Mouse (Mus musculus) heart, embryonic 14.5 days (tissue): ENCODE data around the gene Ly6g5c. TPM values are rescaled to one million over a fixed set of nuclear protein-coding genes. Genes with fewer than 3 reads are reported as not detected.

Source experiments
- ATAC-seq: fragments of 200-750 bp; cut with Nextera tagmentation; 2 replicates; pipeline ENCODE4 v1.8.0; 2017; ENCODE audit warnings: low read depth, moderate TSS enrichment; ENCODE audit not compliant: insufficient number of reproducible peaks, insufficient read depth, low FRiP score
- H3K27ac ChIP-seq, 2 experiments: fragments of 200-500 bp in 1 of 2; fragments of 300-500 bp in 1 of 2; sonication (generic) in 1 of 2; replicated peaks in 1 of 2; 2 replicates each; pipeline ENCODE4 v1.5.1; 2012 to 2014; ENCODE audit warnings: low read depth in 2 of 2, low read length in 2 of 2, control low read depth in 1 of 2, mild to moderate bottlenecking in 1 of 2, mixed read lengths in 1 of 2; ENCODE audit not compliant: control insufficient read depth in 1 of 2, insufficient read depth in 1 of 2
- H3K27me3 ChIP-seq: fragments of 300-500 bp; sonication (generic); 2 replicates; pipeline ENCODE4 v1.6.1; 2014; ENCODE audit warnings: mild to moderate bottlenecking, low read length, control low read depth; ENCODE audit not compliant: control insufficient read depth, insufficient read depth
- H3K36me3 ChIP-seq: fragments of 300-500 bp; sonication (generic); 2 replicates; pipeline ENCODE4 v1.6.1; 2014; ENCODE audit warnings: mild to moderate bottlenecking, control low read depth, low read length, mixed read lengths; ENCODE audit not compliant: control insufficient read depth, insufficient read depth
- H3K4me1 ChIP-seq, 2 experiments: fragments of 200-500 bp in 1 of 2; fragments of 300-500 bp in 1 of 2; sonication (generic) in 1 of 2; 2 replicates each; pipeline ENCODE4 v1.6.1; 2012 to 2014; ENCODE audit warnings: low read length in 2 of 2, control low read depth in 1 of 2, mixed read lengths in 1 of 2; ENCODE audit not compliant: control insufficient read depth in 2 of 2, insufficient read depth in 2 of 2
- H3K4me2 ChIP-seq: fragments of 300-500 bp; sonication (generic); 2 replicates; pipeline ENCODE4 v1.6.1; 2014; ENCODE audit warnings: mild to moderate bottlenecking, low read length
- H3K4me3 ChIP-seq, 2 experiments: fragments of 200-500 bp in 1 of 2; fragments of 300-500 bp in 1 of 2; sonication (generic) in 1 of 2; 2 replicates each; pipeline ENCODE4 v1.5.1; 2012 to 2014; ENCODE audit warnings: low read length in 2 of 2, mild to moderate bottlenecking in 2 of 2, control low read depth in 1 of 2, low read depth in 1 of 2, moderate library complexity in 1 of 2; ENCODE audit not compliant: control insufficient read depth in 1 of 2, insufficient read depth in 1 of 2
- H3K9ac ChIP-seq: fragments of 300-500 bp; sonication (generic); 2 replicates; pipeline ENCODE4 v1.6.1; 2014; ENCODE audit warnings: mild to moderate bottlenecking, low read length
- H3K9me3 ChIP-seq: fragments of 300-500 bp; sonication (generic); 2 replicates; pipeline ENCODE4 v1.6.1; 2016; ENCODE audit warnings: low read length, control low read depth; ENCODE audit not compliant: control insufficient read depth
- WGBS: fragments of 180-500 bp; shearing (Covaris S2); extraction: QIAGEN DNeasy Blood & Tissue Kit; methylation state at CpG from one replicate; pipeline ENCODE4 v1.1.7; 2014; 5-methylcytosine and 5-hydroxymethylcytosine counted together
- polyA plus RNA-seq: library from polyadenylated mRNA; unstranded; fragments of >200 nt; fragmentation: Nextera tagmentation; extraction: Ambion mirVana; gene quantifications from 2 replicates; pipeline ENCODE4 v1.2.1, GENCODE M21; 2014

The Ly6g5c gene
- polyA plus RNA-seq = 0.59 TPM in 1 of 2 replicates, not detected in the other

- H3K36me3 ChIP-seq = peaks cover 16% of the 10 kb centered on the region
- H3K27me3 ChIP-seq = no peaks in the 10 kb centered on the region
- WGBS = 82% methylated on average over 6 of the region's 6 CpGs
- H3K4me2 ChIP-seq = no peak within 1 kb of the TSS
- no peaks in the 10 kb centered on the region for H3K9me3 ChIP-seq
- peaks cover 5% of the 10 kb centered on the region in 2 experiments; a peak in 3 of 4 replicates for H3K4me1 ChIP-seq
- H3K27ac ChIP-seq = no peak within 1 kb of the TSS
- H3K9ac ChIP-seq = no peak within 1 kb of the TSS
- no peak within 1 kb of the TSS for H3K4me3 ChIP-seq
- no peak for ATAC-seq
These were observed at the start of gene Ly6g5c for GRCm38 (mm10) chr17:35108097-35108496. TSS of gene Ly6g5c (plus strand) at chr17:35108279.

- no peak overlapping the region; the same call in 1 of the 2 replicates for H3K9ac ChIP-seq
- H3K9me3 ChIP-seq = no peaks in the 10 kb centered on the region
- peak overlapping the region; percentile 46 to 94; a peak in 3 of 4 replicates for H3K27ac ChIP-seq
- H3K36me3 ChIP-seq = peaks cover 77% of the 10 kb centered on the region
- H3K27me3 ChIP-seq = no peaks in the 10 kb centered on the region
- WGBS = 47% methylated on average over 9 of the region's 9 CpGs
- peak overlapping the region; percentile 93; the same call in 1 of the 2 replicates for H3K4me2 ChIP-seq
- H3K4me3 ChIP-seq = peak overlapping the region in 1 of 2 experiments; percentile 66; a peak in 2 of 4 replicates
- ATAC-seq = no peak
- H3K4me1 ChIP-seq = peaks cover 4 to 14% of the 10 kb centered on the region in 2 experiments
These were observed 49.8 kb upstream of the Ly6g5c start for GRCm38 (mm10) chr17:35058316-35058715.

- Histone ChIP-seq H3K9me3 (no peaks in the 10 kb centered on the region), H3K4me3 (peak within 1 kb of the TSS; percentile 66 to 94), H3K27ac (peak within 1 kb of the TSS; percentile 94 to 97), H3K4me2 (peak within 1 kb of the TSS; percentile 93), H3K4me1 (peaks cover 4 to 14% of the 10 kb centered on the region in 2 experiments), H3K9ac (peak within 1 kb of the TSS; percentile 91), H3K27me3 (peaks cover 8% of the 10 kb centered on the region; the same call in 1 of the 2 replicates), H3K36me3 (peaks cover 68% of the 10 kb centered on the region)
- ATAC-seq = peak; percentile 93
- WGBS = under 1% methylated on average over 57 of the region's 57 CpGs
These were observed 48.9 kb upstream of the Ly6g5c start, which contains the start of gene Ddah2 for GRCm38 (mm10) chr17:35058911-35059892. TSS of gene Ddah2 (plus strand) at chr17:35059035.

GRCm38 (mm10) chr17:35060071-35060470 is 48.0 kb upstream of the Ly6g5c start:
- Histone ChIP-seq H3K27ac (peak overlapping the region in 1 of 2 experiments; percentile 94; a peak in 2 of 4 replicates), H3K4me2 (peak overlapping the region; percentile 93), H3K4me1 (peaks cover 9 to 15% of the 10 kb centered on the region in 2 experiments), H3K4me3 (peak overlapping the region; percentile 66 to 94), H3K9ac (peak overlapping the region; percentile 91), H3K36me3 (peaks cover 61% of the 10 kb centered on the region), H3K9me3 (no peaks in the 10 kb centered on the region), H3K27me3 (peaks cover 13% of the 10 kb centered on the region; the same call in 1 of the 2 replicates)
- 38% methylated on average over 14 of the region's 14 CpGs for WGBS
- ATAC-seq = no peak

- H3K9ac ChIP-seq = peak overlapping the region; percentile 91; the same call in 1 of the 2 replicates
These were observed 47.3 kb upstream of the Ly6g5c start for GRCm38 (mm10) chr17:35060737-35061297.

GRCm38 (mm10) chr17:35061299-35061698 is 46.8 kb upstream of the Ly6g5c start:
- no peaks in the 10 kb centered on the region for H3K9me3 ChIP-seq
- no peak overlapping the region for H3K9ac ChIP-seq
- H3K27me3 ChIP-seq = peaks cover 19% of the 10 kb centered on the region
- ATAC-seq = no peak
- WGBS = 88% methylated on average over 8 of the region's 8 CpGs
- peaks cover 48% of the 10 kb centered on the region for H3K36me3 ChIP-seq
- H3K4me2 ChIP-seq = no peak overlapping the region
- H3K27ac ChIP-seq = no peak overlapping the region
- H3K4me3 ChIP-seq = no peak overlapping the region
- H3K4me1 ChIP-seq = peaks cover 10 to 22% of the 10 kb centered on the region in 2 experiments

More at GRCm38 (mm10) chr17:35060737-35061297, 47.3 kb upstream of the Ly6g5c start:
- Histone ChIP-seq H3K4me2 (peak overlapping the region; percentile 93), H3K4me1 (peaks cover 10 to 22% of the 10 kb centered on the region in 2 experiments), H3K27ac (no peak overlapping the region), H3K27me3 (peaks cover 16% of the 10 kb centered on the region; the same call in 1 of the 2 replicates), H3K9me3 (no peaks in the 10 kb centered on the region), H3K36me3 (peaks cover 53% of the 10 kb centered on the region), H3K4me3 (peak overlapping the region; percentile 66 to 94)
- ATAC-seq = no peak
- WGBS = 71% methylated on average over 22 of the region's 22 CpGs

GRCm38 (mm10) chr17:35063466-35063865 is 44.6 kb upstream of the Ly6g5c start:
- Histone ChIP-seq H3K4me3 (no peak overlapping the region), H3K9me3 (no peaks in the 10 kb centered on the region), H3K27me3 (peaks cover 33% of the 10 kb centered on the region), H3K36me3 (peaks cover 27% of the 10 kb centered on the region), H3K9ac (no peak overlapping the region), H3K4me2 (no peak overlapping the region), H3K27ac (no peak overlapping the region), H3K4me1 (peaks cover 10 to 19% of the 10 kb centered on the region in 2 experiments)
- 85% methylated on average over 3 of the region's 3 CpGs for WGBS
- ATAC-seq = no peak
